Mouse (Mus musculus) cerebellum, adult 9-10 months (tissue): ENCODE data around the gene Zfp597.
"Not testable (repeated sequence)": the region's sequence is repeated elsewhere in the genome, so short reads cannot be mapped to it uniquely, and the experiment has no call there.

Source experiments
- DNase-seq: peaks from one replicate; pipeline ENCODE4 v3.0.0; 2022

Gene Zfp597

DNA sequence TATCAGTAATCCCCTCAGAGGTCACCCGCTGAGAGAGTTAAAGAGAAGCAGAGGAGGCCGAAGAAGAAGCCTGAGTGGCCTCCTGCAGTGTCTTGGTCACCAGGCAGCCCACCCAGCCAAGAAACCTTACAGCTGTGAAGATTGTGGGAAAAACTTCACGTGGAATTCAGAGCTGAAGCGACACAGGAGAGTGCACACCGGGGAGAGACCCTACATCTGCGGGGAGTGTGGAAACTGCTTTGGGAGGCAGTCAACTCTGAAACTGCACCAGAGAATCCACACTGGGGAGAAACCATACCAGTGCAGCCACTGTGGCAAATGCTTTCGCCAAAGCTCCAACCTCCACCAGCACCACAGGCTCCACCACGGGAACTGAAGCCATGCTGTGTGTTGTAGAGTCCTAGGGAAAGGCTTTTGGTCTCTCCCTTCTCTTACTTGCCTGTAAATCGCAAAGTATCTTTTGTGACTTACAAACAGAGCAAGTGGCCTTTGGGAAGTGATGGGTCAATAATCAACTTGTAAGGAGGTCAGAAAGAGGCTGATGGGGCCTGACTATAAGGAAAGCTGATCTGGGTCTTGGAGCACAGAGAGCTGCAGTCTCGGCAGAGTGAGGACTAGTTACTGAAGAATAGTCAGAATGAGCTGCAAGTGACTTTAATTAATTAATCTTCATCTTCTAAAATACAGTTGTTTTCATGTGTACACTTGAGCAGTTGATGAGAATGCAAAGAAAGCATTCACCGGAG lies 29.8 kb downstream of the Zfp597 start:
- DNase-seq: peak; percentile 1

GRCm38 (mm10) chr16:3852586-3852985 lies 31.8 kb downstream of the Zfp597 start:
- peak; percentile 1 for DNase-seq

- DNase-seq: peak; percentile 1
These were observed 33.1 kb downstream of the Zfp597 start for GRCm38 (mm10) chr16:3851301-3851700.

DNA sequence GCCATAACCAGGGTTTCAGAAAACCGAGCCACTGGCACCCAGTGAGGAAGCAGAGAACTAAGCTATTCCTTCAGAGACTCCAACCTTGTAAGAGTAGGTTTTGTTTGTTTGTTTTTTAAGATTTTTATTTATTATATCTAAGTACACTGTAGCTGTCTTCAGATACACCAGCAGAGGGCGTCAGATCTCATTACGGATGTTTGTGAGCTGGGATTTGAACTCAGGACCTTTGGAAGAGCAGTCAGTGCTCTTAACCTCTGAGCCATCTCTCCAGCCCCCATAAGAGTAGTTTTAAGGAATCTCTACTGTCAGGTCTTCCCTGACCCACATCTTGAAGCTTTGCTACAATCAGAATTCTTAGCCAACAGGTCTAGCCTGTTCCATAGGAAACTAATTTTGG lies 35.9 kb downstream of the Zfp597 start:
- no peak for DNase-seq

GRCm38 (mm10) chr16:3847871-3848270 lies 36.5 kb downstream of the Zfp597 start:
- no peak for DNase-seq

- peak; percentile 99 for DNase-seq
These were observed 37.4 kb downstream of the Zfp597 start, which contains the start of gene Zfp174 for GRCm38 (mm10) chr16:3846711-3847518. Zfp174 (plus strand) TSS chr16:3847268.

DNA sequence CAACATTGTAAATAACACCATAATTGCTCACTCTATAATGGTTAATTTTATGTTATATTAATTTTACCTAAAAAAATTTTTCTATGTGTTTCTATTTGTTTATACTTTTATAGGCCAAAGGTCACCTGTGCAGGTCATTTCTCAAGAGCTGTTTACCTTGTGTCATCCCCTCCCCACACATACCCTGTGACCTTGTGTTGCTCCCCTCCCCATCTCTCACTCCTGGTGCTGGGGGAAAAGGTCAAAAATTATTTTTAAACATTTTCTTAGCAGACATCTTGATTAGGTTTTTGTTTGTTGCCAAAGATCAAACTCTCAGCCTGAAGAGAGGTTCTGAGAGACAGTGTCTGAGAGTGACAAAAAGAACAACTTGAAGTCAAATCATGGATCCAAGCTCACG lies 40.6 kb downstream of the Zfp597 start:
- no peak for DNase-seq

DNA sequence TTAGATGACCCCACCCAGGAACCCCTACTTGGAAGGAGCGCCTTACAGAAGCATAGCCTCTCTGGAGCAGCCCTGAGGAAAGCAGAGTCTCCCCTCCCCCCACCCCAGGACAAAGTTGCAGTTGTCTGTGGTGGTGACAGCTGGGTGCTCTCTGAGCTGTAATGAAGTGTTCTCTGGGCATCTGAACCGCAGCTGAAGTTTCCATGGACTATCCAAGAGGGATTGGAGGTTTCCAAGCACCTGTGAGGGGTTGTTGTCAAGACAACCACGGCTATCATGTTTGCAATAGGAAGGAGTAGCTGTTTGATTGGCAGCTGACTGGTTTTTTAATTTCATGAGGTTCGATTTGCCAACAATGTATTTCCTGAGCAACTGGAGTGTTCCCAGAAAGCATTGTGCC lies 41.4 kb downstream of the Zfp597 start:
- no peak for DNase-seq

DNA sequence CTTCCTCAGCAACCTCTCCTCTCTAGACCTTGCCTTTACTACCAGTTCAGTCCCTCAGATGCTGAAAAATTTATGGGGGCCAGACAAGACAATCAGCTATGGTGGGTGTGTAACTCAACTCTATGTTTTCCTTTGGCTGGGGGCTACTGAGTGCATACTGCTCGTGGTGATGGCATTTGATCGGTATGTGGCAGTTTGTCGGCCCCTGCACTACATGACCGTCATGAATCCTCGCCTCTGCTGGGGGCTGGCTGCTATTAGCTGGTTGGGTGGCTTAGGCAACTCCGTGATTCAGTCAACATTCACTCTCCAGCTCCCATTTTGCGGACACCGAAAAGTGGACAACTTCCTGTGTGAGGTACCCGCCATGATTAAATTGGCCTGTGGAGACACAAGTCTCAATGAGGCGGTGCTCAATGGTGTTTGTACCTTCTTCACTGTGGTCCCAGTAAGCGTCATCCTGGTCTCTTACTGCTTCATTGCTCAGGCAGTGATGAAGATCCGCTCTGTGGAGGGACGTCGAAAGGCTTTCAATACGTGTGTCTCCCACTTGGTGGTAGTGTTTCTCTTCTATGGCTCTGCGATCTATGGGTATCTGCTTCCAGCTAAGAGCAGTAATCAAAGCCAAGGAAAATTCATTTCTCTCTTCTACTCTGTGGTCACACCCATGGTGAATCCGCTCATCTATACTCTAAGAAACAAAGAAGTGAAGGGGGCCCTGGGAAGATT lies 45.0 kb downstream of the Zfp597 start:
- DNase-seq: no peak

- no peak for DNase-seq
These were observed 48.9 kb downstream of the Zfp597 start for GRCm38 (mm10) chr16:3835461-3835860.

DNA sequence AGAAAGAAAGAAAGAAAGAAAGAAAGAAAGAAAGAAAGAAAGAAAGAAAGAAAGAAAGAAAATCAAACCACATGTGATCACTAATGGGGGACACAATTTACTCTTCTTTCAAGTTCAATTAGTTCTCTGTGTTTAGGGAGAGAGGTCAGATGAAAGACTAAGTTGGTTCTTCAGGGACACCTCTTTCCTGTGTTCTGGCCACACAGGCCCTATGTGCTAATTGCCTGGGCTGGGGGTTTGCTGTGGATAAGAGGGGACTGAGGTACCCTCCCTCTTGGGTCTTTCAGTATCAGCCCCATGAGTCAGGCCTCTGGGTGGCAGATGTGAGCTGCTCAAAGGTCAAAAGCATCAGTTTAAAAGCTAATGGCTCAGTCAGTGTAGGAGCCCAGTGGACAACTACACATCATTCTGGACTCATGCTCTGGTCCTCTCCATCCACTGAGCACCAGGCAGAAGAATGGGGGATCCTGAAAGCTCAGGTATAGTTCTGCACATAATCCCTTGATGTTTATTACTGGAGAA lies 53.7 kb downstream of the Zfp597 start, which contains the start of gene Olfr15:
Gene Olfr15 (plus strand): TSS at position 291 of the 522 bp plus-strand sequence.
- DNase-seq: no peak

DNA sequence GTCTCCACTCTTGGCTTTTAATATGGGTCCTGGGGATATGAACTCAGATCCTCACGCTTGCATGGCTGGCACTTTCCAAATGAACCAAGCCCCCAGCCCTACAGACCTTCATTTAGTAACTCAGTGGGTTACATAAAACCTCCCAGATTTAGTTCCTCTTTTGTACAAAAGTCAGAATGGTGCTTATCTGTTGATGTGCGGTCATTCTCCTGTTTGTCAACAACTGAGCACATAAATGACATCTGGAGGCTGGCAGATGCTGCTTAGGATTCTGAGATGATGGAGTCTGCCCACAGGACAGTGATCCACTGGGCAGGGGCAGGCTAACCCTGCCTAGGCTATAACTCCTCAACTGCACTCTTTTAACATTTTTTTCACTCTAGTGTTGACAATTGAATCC lies 54.6 kb downstream of the Zfp597 start:
- DNase-seq: no peak

DNA sequence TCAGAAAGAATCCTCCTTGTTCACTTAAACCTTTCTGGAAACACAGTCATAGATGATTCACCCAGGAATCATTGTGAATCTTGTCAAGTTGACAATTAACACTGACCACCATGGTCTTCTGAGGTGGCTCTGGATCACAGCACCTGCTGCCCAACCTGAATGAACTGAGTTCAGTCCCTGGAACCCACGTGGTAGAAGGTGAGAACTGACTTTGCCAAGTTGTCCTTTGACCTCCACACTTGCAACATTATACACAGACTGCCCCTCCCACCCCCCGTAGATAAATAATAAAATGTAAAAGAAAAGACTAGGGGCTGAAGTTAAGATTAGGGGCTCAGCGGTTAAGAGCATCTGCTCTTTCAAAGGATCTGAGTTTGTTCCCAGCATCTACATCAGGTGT lies 56.3 kb downstream of the Zfp597 start:
- no peak for DNase-seq

DNA sequence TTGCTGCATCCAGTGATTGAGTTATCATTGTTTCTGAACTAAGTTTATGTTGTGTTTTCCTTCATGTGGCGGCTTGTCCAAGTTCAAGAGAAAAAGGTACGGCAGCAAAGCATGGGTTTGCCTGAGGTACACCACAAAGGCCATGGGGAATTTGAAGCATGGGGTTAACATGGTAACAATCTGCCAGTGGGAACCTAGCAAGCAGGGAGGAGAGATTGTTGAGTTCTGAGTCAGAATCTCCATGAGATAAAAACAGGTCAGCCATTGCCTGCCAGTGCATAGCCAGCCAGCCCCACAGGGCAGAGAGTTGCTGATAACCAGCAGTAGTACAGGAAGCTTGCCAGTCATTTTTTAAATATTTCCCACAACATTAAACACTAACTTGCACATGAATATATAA lies 64.2 kb downstream of the Zfp597 start:
- DNase-seq: no peak

GRCm38 (mm10) chr16:3814667-3815066 lies 69.7 kb downstream of the Zfp597 start:
- DNase-seq: not testable (repeated sequence)
